Mouse (Mus musculus): ENCODE measurements around the gene Nxpe2. TPM values are rescaled to one million over a fixed set of nuclear protein-coding genes. Genes with fewer than 3 reads are reported as not detected.

The Nxpe2 gene
- polyA plus RNA-seq, 1 experiment from 2014 or later: 4.4 TPM

DNA sequence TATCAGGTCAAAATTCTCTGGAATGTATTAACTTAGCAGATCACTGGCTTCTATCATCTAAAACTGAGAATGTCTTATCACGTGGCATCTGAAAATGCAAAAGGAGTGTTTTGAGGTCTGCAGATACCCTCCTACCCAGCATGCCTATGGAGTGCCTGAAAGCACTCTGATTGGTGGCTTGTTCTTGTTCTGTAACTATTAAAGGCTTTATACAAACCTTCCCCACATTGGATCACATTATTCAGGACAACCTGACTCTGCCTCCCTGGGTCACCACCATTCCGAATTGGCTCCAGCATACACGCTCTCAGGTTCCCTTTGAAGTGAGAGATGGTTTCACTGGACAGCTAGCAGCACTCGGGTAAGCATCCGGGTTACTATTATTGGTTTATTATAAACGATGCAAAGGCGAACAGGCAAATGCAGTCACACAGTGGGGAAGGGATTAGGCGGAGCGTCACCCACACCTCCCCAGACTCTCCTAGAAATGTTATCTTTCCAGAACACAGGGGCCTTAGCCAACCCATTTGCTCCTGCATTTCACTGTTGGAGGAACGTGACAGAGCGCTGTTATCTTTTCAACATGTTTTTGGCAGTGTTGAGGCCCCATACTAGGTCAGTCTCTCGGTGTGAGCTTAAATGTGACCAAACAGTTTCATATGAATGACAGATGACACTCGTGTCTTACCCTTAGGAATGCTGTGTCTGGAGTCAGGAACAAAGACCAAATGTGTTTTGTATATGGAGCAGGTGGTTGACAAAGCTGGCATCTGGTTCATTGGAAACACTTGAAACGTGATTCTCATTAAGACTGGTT is 8.8 kb upstream of the Nxpe2 start:
- H3K9ac ChIP-seq (replicated peaks; ENCODE audit: low read depth): no peak overlapping the region
- H3K4me1 ChIP-seq (ENCODE audit: insufficient read depth, low read depth, low read length): no peaks in the 10 kb centered on the region
- H3K27ac ChIP-seq (ENCODE audit: low read length): no peak overlapping the region
- H3K27me3 ChIP-seq (replicated peaks; ENCODE audit: insufficient read depth, low read length): no peaks in the 10 kb centered on the region
- WGBS: 54% methylated on average over 14 of the region's 14 CpGs
- no peak overlapping the region for H3K4me3 ChIP-seq (ENCODE audit: low read depth, low read length)
- no peaks in the 10 kb centered on the region for H3K36me3 ChIP-seq (ENCODE audit: insufficient read depth, low read length)
- no peak for TF ChIP-seq CTCF (IDR thresholded peaks at IDR 0.05)
- TF ChIP-seq EP300 (IDR thresholded peaks at IDR 0.05): no peak
- no peak overlapping the region for H3K4me2 ChIP-seq (replicated peaks; ENCODE audit: low read depth, low read length)
- ATAC-seq: no peak
- no peaks in the 10 kb centered on the region for H3K9me3 ChIP-seq (ENCODE audit: low read length)
- DNase-seq (ENCODE audit: low spot score): no peak

DNA sequence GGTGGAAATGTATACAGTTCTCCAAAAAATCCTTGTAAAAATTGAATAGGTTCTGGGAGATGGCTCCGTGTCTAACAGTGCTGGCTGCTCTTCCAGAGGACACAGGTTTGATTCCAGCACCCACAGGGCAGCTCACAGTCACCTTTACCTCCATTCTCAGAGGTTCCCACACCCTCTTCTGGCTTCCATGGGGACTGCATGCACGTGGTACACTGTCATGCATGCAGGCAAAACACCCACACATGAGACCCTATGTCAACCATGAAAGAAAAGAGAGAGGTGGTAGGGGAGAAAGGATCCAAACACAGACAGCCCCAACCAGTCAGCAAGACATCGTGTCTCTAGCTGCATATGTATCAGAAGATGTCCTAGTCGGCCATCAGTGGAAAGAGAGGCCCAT is 7.6 kb upstream of the Nxpe2 start:
- H3K27ac ChIP-seq (ENCODE audit: low read length): no peak overlapping the region
- no peak overlapping the region for H3K9ac ChIP-seq (replicated peaks; ENCODE audit: low read depth)
- H3K9me3 ChIP-seq (ENCODE audit: low read length): no peaks in the 10 kb centered on the region
- H3K4me1 ChIP-seq (ENCODE audit: insufficient read depth, low read depth, low read length): no peaks in the 10 kb centered on the region
- TF ChIP-seq CTCF (IDR thresholded peaks at IDR 0.05) (peak; percentile 29; the same call in 1 of the 2 replicates), EP300 (IDR thresholded peaks at IDR 0.05) (no peak)
- WGBS: 76% methylated on average over 4 of the region's 4 CpGs
- H3K27me3 ChIP-seq (replicated peaks; ENCODE audit: insufficient read depth, low read length): no peaks in the 10 kb centered on the region
- no peak overlapping the region for H3K4me3 ChIP-seq (ENCODE audit: low read depth, low read length)
- no peaks in the 10 kb centered on the region for H3K36me3 ChIP-seq (ENCODE audit: insufficient read depth, low read length)
- DNase-seq (ENCODE audit: low spot score) (no peak), ATAC-seq (no peak)
- H3K4me2 ChIP-seq (replicated peaks; ENCODE audit: low read depth, low read length): no peak overlapping the region

DNA sequence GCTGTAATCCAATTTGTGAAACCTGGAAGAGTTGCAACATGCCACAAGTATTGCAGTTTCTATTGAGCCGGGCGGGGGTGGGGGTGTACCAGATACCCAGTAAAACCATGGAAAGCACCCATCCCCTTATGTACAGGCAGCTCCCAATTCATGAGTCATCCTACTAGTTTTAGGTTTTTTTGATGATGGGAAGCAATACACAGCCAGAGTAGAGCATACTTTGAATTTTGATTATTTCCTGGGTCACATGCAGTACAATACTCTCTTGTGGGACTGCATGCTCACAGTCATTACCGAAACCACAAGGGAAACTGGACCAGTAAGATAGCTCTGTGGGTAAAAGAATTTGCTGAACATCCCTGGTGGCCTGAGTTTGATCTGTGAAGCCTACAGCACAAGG is 3.8 kb upstream of the Nxpe2 start:
- H3K4me3 ChIP-seq (ENCODE audit: low read depth, low read length): no peak overlapping the region
- H3K9me3 ChIP-seq (ENCODE audit: low read length): no peaks in the 10 kb centered on the region
- DNase-seq (ENCODE audit: low spot score): no peak
- peaks cover 3% of the 10 kb centered on the region; the same call in 1 of the 2 replicates for H3K4me1 ChIP-seq (ENCODE audit: insufficient read depth, low read depth, low read length)
- TF ChIP-seq CTCF (IDR thresholded peaks at IDR 0.05) (no peak), EP300 (IDR thresholded peaks at IDR 0.05) (no peak)
- no peaks in the 10 kb centered on the region for H3K27me3 ChIP-seq (replicated peaks; ENCODE audit: insufficient read depth, low read length)
- WGBS: 87% methylated on average over 3 of the region's 3 CpGs
- no peak for ATAC-seq
- no peaks in the 10 kb centered on the region for H3K36me3 ChIP-seq (ENCODE audit: insufficient read depth, low read length)
- H3K9ac ChIP-seq (replicated peaks; ENCODE audit: low read depth): no peak overlapping the region
- H3K27ac ChIP-seq (ENCODE audit: low read length): no peak overlapping the region
- no peak overlapping the region for H3K4me2 ChIP-seq (replicated peaks; ENCODE audit: low read depth, low read length)

DNA sequence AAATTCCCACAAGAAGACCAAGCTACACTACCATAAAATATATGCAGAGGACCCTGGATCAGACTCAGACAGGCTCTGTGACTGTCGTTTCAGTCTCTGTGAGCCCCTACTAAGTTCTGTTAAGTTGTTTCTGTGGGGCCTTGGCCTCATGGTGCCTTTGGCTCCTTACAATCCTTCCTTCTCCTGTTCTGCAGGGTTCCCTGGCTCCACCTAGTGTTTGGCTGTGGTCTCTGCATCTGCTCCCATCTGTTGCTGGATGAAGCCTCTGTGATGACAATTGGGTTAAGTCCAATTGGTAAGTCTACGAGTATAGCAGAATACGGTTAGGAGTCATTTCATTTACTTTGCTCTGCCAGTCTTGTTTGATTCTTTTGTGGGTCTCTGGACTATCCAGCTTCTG is 1.5 kb upstream of the Nxpe2 start:
- no peaks in the 10 kb centered on the region for H3K9me3 ChIP-seq (ENCODE audit: low read length)
- H3K4me1 ChIP-seq (ENCODE audit: insufficient read depth, low read depth, low read length): peaks cover 3% of the 10 kb centered on the region; the same call in 1 of the 2 replicates
- H3K9ac ChIP-seq (replicated peaks; ENCODE audit: low read depth): no peak overlapping the region
- DNase-seq (ENCODE audit: low spot score): peak; percentile 81
- H3K4me3 ChIP-seq (ENCODE audit: low read depth, low read length): no peak overlapping the region
- no peak overlapping the region for H3K27ac ChIP-seq (ENCODE audit: low read length)
- no peaks in the 10 kb centered on the region for H3K36me3 ChIP-seq (ENCODE audit: insufficient read depth, low read length)
- no peaks in the 10 kb centered on the region for H3K27me3 ChIP-seq (replicated peaks; ENCODE audit: insufficient read depth, low read length)
- peak; percentile 96 for TF ChIP-seq CTCF (IDR thresholded peaks at IDR 0.05)
- TF ChIP-seq EP300 (IDR thresholded peaks at IDR 0.05): no peak
- WGBS: 42% methylated on average over 3 of the region's 3 CpGs
- H3K4me2 ChIP-seq (replicated peaks; ENCODE audit: low read depth, low read length): no peak overlapping the region
- peak; percentile 57 for ATAC-seq

DNA sequence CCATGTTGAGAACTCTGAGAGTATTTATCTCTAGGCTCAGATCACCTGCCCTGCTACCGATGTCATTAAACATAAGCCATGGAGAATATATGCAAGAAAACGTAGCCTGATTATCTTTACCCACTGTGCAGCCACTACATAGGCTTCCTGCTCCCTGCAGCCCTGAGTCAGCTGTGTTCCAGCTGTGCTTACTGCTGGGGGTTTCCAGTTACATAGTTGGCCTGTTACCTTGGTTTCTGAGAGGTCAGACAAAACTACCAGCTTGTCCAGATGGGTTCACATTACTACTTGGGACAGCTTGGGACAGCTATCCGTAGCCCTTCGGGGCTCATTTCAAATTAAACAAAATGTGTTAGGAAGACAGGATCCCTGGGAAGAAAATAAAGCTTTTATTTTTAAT is 868 bp upstream of the Nxpe2 start:
- ATAC-seq (no peak), DNase-seq (ENCODE audit: low spot score) (no peak)
- Histone ChIP-seq H3K36me3 (ENCODE audit: insufficient read depth, low read length) (no peaks in the 10 kb centered on the region), H3K4me1 (ENCODE audit: insufficient read depth, low read depth, low read length) (peaks cover 3% of the 10 kb centered on the region; the same call in 1 of the 2 replicates), H3K27ac (ENCODE audit: low read length) (peak overlapping the region; percentile 77), H3K4me2 (replicated peaks; ENCODE audit: low read depth, low read length) (no peak overlapping the region), H3K4me3 (ENCODE audit: low read depth, low read length) (no peak overlapping the region), H3K9ac (replicated peaks; ENCODE audit: low read depth) (no peak overlapping the region), H3K27me3 (replicated peaks; ENCODE audit: insufficient read depth, low read length) (no peaks in the 10 kb centered on the region), H3K9me3 (ENCODE audit: low read length) (no peaks in the 10 kb centered on the region)
- TF ChIP-seq CTCF (IDR thresholded peaks at IDR 0.05) (no peak), EP300 (IDR thresholded peaks at IDR 0.05) (no peak)
- WGBS: 72% methylated on average over 4 of the region's 4 CpGs

DNA sequence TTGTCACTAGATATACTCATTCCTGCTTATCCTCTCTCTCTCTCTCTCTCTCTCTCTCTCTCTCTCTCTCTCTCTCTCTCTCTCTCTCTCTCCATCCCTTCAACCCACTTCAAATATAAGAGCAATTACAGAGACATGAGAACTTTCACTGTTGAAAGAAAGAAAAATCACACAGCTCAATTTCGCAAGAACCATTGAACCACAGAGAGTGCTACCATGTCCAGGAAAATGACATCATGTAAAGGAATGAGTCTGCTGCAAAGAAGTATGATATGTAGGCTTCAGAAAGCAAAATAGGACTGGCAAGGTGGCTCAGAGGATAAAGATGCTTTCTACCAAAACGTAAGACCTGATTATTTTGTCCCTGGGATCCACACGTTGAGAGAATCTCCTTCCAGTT is 7.4 kb downstream of the Nxpe2 start:
- H3K4me2 ChIP-seq (replicated peaks; ENCODE audit: low read depth, low read length): no peak overlapping the region
- no peak overlapping the region for H3K9ac ChIP-seq (replicated peaks; ENCODE audit: low read depth)
- H3K4me1 ChIP-seq (ENCODE audit: insufficient read depth, low read depth, low read length): no peaks in the 10 kb centered on the region
- DNase-seq (ENCODE audit: low spot score) (no peak), ATAC-seq (no peak)
- H3K4me3 ChIP-seq (ENCODE audit: low read depth, low read length): no peak overlapping the region
- WGBS: 75% methylated on average over 3 of the region's 3 CpGs
- H3K36me3 ChIP-seq (ENCODE audit: insufficient read depth, low read length): no peaks in the 10 kb centered on the region
- H3K9me3 ChIP-seq (ENCODE audit: low read length): no peaks in the 10 kb centered on the region
- no peaks in the 10 kb centered on the region for H3K27me3 ChIP-seq (replicated peaks; ENCODE audit: insufficient read depth, low read length)
- no peak for TF ChIP-seq CTCF (IDR thresholded peaks at IDR 0.05)
- TF ChIP-seq EP300 (IDR thresholded peaks at IDR 0.05): no peak
- no peak overlapping the region for H3K27ac ChIP-seq (ENCODE audit: low read length)
